Mouse (Mus musculus) left cerebral cortex, adult 2 months (tissue): ENCODE data around the gene Asap2. TPM values are rescaled to one million over a fixed set of nuclear protein-coding genes. Genes with fewer than 3 reads are reported as not detected.

Experiments used
- DNase-seq, 2 experiments: peaks; one replicate each; pipeline ENCODE4 v3.0.0; 2021 to 2022; ENCODE audit warnings: low spot score in 2 of 2, mixed read lengths in 1 of 2; ENCODE audit errors: extremely low spot score in 1 of 2
- H3K27ac ChIP-seq: fragments of 200-600 bp; 2 replicates; pipeline ENCODE4 v1.8.1; 2022
- H3K4me3 ChIP-seq: fragments of 200-600 bp; 2 replicates; pipeline ENCODE4 v1.8.1; 2022
- CTCF ChIP-seq: fragments of 200-600 bp; IDR thresholded peaks from 2 replicates; pipeline ENCODE4 v1.8.1; 2022; ENCODE audit warnings: antibody characterized with exemption, mild to moderate bottlenecking, moderate library complexity
- intact Hi-C: fragments of 180-260 bp; cut with DNase I; formaldehyde crosslinking; loops from one replicate; pipeline ENCODE4 v1.15.1; 2025
- total RNA-seq, 2 experiments: library from RNA; stranded (reverse); gene quantifications; 2 replicates each; pipeline ENCODE4 v1.2.3; 2021

Gene Asap2
- total RNA-seq, 2 experiments from 2014 or later = 41.7 TPM

- H3K27ac ChIP-seq = peak overlapping the region; percentile 77
- no peak for TF ChIP-seq CTCF
- H3K4me3 ChIP-seq = no peak overlapping the region
- DNase-seq = peak; percentile 41 to 48
- intact Hi-C loops = no loop called here
Observed at GRCm38 (mm10) chr12:21153279-21153707, 163.0 kb downstream of the Asap2 start.

- DNase-seq = no peak
- TF ChIP-seq CTCF = no peak
- Histone ChIP-seq H3K4me3 (no peak overlapping the region), H3K27ac (peak overlapping the region; percentile 8; the same call in 1 of the 2 replicates)
- intact Hi-C loops = no loop called here
Observed at GRCm38 (mm10) chr12:21155062-21155461, 164.8 kb downstream of the Asap2 start.

GRCm38 (mm10) chr12:21159304-21159703 lies 169.0 kb downstream of the Asap2 start:
- intact Hi-C loops = no loop called here
- no peak for TF ChIP-seq CTCF
- DNase-seq = no peak
- Histone ChIP-seq H3K27ac (no peak overlapping the region), H3K4me3 (no peak overlapping the region)

DNA sequence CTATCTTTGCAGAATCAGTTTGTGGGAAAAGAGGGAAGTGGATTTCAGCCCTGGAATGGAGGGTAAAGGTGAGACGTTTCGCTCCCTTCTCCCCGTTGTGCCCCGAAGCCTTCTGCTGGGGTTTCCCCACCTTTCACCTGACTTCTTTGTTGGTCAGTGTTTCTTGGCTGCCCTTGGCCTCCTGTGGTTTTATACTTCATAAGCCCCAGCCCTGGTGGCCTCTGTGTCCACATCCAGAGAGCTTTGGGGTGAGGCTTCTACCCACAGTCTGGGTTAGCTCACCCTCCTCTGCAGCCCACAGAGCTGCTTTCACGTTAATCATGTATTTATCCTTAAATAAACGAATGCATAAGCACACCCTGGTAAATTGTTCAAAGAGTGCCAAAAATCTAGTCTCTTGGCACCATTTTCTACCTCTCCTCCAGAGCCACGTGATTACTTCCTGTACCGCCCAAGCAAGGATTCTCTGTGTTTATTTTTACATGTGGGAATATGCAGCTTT lies 170.1 kb downstream of the Asap2 start:
- intact Hi-C loops = loop anchor here (1.0 kb wide), 1 partner anchor 42 kb away; no protein-coding TSS in a partner anchor
- no peak for DNase-seq
- Histone ChIP-seq H3K27ac (peak overlapping the region; percentile 52), H3K4me3 (no peak overlapping the region)
- no peak for TF ChIP-seq CTCF

GRCm38 (mm10) chr12:21161841-21162240 lies 171.6 kb downstream of the Asap2 start:
- no peak overlapping the region for H3K27ac ChIP-seq
- no peak overlapping the region for H3K4me3 ChIP-seq
- intact Hi-C loops = no loop called here
- TF ChIP-seq CTCF = no peak
- DNase-seq = no peak

DNA sequence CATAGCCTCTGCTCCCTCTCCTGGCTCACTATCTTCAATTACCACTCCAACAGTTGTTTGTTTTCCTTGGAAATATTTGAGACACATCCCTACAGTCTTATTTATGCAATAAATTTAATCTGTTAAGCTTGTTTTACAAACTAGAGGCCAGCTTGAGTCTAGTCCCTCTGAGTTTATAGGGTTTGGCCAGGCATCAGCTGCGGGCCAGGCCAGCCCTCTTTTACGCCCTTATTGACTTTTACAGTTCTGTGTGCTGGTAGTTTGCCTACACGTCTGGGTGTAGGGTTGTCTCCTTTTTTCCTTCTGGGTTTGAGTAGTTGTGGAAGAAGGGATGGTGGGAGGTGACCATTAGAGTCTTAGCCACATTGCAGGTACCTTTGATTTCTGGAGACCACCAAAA lies 173.4 kb downstream of the Asap2 start:
- H3K4me3 ChIP-seq = no peak overlapping the region
- no peak for TF ChIP-seq CTCF
- DNase-seq = no peak
- H3K27ac ChIP-seq = no peak overlapping the region
- intact Hi-C loops = loop anchor here (2.0 kb wide), 1 partner anchor 23 kb away; no protein-coding TSS in a partner anchor

DNA sequence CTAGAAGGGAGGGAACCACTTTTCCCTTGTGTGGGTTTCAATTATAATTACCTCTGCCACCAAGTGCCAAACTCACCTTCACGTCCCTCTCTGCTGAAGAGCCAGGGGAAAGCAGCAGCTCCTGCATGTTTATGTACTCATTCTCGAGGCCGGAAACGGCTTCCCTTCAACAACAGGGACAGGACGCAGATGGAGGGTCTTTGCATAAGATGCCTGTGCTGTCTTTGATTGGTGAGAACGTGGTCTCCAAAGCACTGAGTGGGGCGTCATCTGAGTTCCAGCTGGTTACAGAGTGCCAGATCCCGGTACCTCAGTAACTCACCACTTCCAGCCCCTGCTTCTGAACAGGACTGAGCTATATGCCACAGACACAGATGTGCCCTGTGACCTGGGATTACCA lies 174.0 kb downstream of the Asap2 start:
- Histone ChIP-seq H3K27ac (no peak overlapping the region), H3K4me3 (no peak overlapping the region)
- intact Hi-C loops = loop anchor here (2.0 kb wide), 1 partner anchor 23 kb away; no protein-coding TSS in a partner anchor
- TF ChIP-seq CTCF = no peak
- no peak for DNase-seq

DNA sequence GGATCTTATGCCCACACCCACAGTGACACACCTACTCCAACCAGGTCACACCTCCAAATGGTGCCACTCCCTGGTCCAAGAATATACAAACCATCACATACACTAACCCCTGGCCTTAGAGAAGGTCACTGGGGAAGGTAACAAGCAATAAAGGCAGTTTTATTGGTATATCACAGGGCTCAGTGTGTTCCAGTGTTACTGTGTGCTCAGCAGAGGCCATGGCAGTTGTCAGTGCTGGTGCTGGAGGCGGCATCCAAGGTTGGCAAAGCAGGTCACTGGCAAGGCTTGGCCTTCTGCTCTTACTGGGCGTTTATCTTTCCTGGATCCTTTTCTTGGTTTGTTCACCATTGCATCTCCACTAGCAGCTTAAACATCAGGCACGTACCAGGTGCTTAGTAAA lies 174.9 kb downstream of the Asap2 start:
- intact Hi-C loops = loop anchor here (2.0 to 5.0 kb wide), 2 partner anchors 24 to 53 kb away; no protein-coding TSS in a partner anchor

GRCm38 (mm10) chr12:21165891-21166342 lies 175.7 kb downstream of the Asap2 start:
- intact Hi-C loops = loop anchor here (2.0 to 5.0 kb wide), 2 partner anchors 25 to 54 kb away; no protein-coding TSS in a partner anchor
- TF ChIP-seq CTCF = no peak
- no peak overlapping the region for H3K4me3 ChIP-seq
- DNase-seq = peak; percentile 30 to 43
- peak overlapping the region; percentile 58; the same call in 1 of the 2 replicates for H3K27ac ChIP-seq

More for the DNA sequence above, 174.9 kb downstream of the Asap2 start:
- TF ChIP-seq CTCF = no peak
- H3K4me3 ChIP-seq = no peak overlapping the region
- peak overlapping the region; percentile 21; the same call in 1 of the 2 replicates for H3K27ac ChIP-seq
- DNase-seq = no peak

GRCm38 (mm10) chr12:21166884-21167575 lies 176.8 kb downstream of the Asap2 start:
- DNase-seq = no peak
- no peak for TF ChIP-seq CTCF
- Histone ChIP-seq H3K4me3 (no peak overlapping the region), H3K27ac (no peak overlapping the region)
- intact Hi-C loops = loop anchor here (5.0 kb wide), 1 partner anchor 55 kb away; no protein-coding TSS in a partner anchor

- Histone ChIP-seq H3K4me3 (no peak overlapping the region), H3K27ac (no peak overlapping the region)
- DNase-seq = no peak
- no peak for TF ChIP-seq CTCF
- intact Hi-C loops = loop anchor here (5.0 kb wide), 1 partner anchor 55 kb away; no protein-coding TSS in a partner anchor
Observed at GRCm38 (mm10) chr12:21167741-21168140, 177.5 kb downstream of the Asap2 start.

DNA sequence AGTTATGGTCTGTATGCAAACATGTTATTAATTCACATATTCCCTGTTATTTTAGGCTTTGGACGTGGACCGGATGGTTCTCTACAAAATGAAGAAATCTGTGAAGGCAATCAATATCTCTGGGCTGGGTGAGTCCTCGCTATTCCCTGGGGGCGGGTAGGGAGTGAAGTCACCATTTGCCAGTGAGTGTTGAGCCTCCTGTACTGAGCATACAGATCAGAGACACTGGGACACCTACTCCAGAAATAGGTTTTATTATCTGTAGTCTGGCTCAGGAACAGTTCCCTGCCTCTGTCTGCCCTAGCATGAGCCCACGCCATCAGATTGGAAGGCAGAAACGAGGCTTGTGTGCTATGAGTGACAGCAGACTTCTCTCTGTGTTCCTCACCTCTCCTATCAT lies 177.9 kb downstream of the Asap2 start:
- no peak overlapping the region for H3K4me3 ChIP-seq
- intact Hi-C loops = loop anchor here (5.0 kb wide), 1 partner anchor 56 kb away; no protein-coding TSS in a partner anchor
- no peak overlapping the region for H3K27ac ChIP-seq
- DNase-seq = no peak
- no peak for TF ChIP-seq CTCF
